Mouse (Mus musculus): ENCODE results near the gene Arhgap30. TPM values are rescaled to one million over a fixed set of nuclear protein-coding genes. Genes with fewer than 3 reads are reported as not detected.

Arhgap30 gene
- total RNA-seq (2014; rRNA removed) (0.52 and 1.3 TPM in 2 replicates), polyA plus RNA-seq (2015; fragmentation: Nextera tagmentation; extraction: Ambion mirVana) (0.77 and 0.84 TPM in 2 replicates)

DNA sequence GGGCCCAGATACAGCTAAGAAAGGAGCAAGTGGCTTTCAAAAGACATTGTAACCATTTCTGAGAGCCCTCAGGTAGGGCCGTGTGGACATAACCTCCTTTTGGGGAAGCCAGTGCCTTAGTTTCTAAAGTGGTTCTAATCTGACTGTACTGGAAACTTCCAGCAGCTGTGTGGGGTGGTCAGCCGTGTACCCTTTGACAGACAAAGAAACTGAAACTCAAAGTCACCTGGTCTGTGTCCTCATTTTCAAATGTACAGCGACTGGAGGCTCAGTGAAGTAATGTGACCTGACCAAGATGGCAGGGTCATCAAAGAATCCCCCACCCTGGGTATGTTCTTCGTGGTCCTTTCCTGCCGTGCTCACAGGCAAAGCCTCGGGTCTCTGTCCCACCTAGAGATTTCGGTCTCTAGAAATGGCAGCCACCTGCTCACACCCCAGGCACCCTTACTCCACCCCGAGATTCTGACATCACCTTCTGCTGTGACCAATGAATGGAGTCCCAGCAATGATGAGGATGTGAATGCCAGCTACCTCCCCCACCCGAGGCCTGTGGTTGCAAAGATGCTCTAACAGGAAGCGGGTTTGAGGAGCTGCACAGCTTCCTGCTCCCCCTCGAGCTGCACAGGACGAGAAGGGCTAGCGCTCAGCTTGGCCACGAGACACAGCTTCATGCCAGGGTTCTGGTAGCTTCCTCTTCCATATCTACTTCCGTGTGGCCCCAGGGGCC, at the start of gene Arhgap30:
Gene Arhgap30 (plus strand): TSS at position 579 of the 727 bp plus-strand sequence.
- no peaks in the 10 kb centered on the region for H3K36me3 ChIP-seq (ENCODE audit: insufficient read depth, low read length)
- H3K4me2 ChIP-seq (ENCODE audit: low read depth, low read length) = no peak within 1 kb of the TSS
- 84% methylated on average over 15 of the region's 15 CpGs for WGBS
- no peaks in the 10 kb centered on the region for H3K4me1 ChIP-seq (ENCODE audit: insufficient read depth, low read length)
- H3K4me3 ChIP-seq (ENCODE audit: low read length) = no peak within 1 kb of the TSS
- TF ChIP-seq CTCF (IDR thresholded peaks at IDR 0.05; ENCODE audit: low read depth) = no peak
- no peak for DNase-seq (ENCODE audit: low spot score)
- no peaks in the 10 kb centered on the region for H3K9me3 ChIP-seq (ENCODE audit: low read length)
- ATAC-seq = no peak
- H3K9ac ChIP-seq (replicated peaks; ENCODE audit: low read length) = no peak within 1 kb of the TSS
- H3K27ac ChIP-seq = no peak within 1 kb of the TSS
- H3K27me3 ChIP-seq (ENCODE audit: insufficient read depth, low read length) = no peaks in the 10 kb centered on the region

DNA sequence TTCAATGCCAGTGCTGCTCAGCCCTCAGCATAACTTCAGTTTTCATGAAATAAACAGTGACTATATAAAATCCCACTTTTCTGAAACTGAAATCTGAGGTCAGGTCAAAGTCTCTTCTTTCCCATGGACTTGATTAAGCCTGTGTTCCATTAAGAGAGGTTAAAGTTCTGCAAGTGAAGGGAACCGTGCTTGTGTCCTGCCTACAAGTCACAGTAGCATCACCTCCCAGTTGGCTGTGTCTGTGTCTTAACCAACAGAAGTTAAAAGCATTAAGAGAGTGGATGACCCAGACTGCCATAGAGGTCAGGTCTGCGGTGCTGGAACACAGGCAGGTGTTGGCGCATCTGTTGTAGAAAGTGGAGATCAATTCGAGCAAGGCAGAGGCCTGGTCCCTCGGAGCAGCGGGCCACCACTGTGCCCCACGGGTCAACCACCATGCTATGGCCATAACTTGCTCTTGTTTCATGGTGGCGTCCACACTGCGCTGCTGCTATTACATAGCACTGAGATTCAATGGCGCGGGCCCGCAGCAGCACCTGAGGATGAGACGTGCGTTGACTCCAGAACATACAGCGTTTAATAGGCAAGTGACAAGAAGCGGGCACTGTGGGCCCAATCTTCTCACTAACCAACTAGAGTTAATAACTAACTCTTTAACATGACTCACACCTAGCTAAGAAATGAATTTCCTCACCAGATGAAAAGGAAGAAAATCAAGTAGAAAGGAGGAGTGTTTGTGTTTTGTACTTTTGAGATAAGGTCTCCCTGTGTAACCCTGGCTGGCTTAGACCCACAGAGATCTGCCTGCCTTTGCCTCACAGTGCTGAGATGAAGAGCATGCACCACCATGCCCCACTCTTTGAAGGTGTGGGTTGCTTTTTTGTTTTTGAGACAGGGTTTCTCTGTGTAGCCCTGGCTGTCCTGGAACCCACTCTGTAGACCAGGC, 46.2 kb upstream of the Arhgap30 start:
- 0 out of 2 replicates have a peak, but pooled peaks cover 5% of the 10 kb centered on the region for H3K9me3 ChIP-seq (ENCODE audit: low read length)
- no peak overlapping the region for H3K27ac ChIP-seq
- 95% methylated on average over 16 of the region's 16 CpGs for WGBS
- no peak overlapping the region for H3K4me3 ChIP-seq (ENCODE audit: low read length)
- no peak overlapping the region for H3K9ac ChIP-seq (replicated peaks; ENCODE audit: low read length)
- peaks cover 51% of the 10 kb centered on the region for H3K36me3 ChIP-seq (ENCODE audit: insufficient read depth, low read length)
- no peaks in the 10 kb centered on the region for H3K27me3 ChIP-seq (ENCODE audit: insufficient read depth, low read length)
- no peak overlapping the region for H3K4me2 ChIP-seq (ENCODE audit: low read depth, low read length)
- TF ChIP-seq CTCF (IDR thresholded peaks at IDR 0.05; ENCODE audit: low read depth) = no peak
- no peaks in the 10 kb centered on the region for H3K4me1 ChIP-seq (ENCODE audit: insufficient read depth, low read length)
- DNase-seq (ENCODE audit: low spot score) (no peak), ATAC-seq (no peak)

DNA sequence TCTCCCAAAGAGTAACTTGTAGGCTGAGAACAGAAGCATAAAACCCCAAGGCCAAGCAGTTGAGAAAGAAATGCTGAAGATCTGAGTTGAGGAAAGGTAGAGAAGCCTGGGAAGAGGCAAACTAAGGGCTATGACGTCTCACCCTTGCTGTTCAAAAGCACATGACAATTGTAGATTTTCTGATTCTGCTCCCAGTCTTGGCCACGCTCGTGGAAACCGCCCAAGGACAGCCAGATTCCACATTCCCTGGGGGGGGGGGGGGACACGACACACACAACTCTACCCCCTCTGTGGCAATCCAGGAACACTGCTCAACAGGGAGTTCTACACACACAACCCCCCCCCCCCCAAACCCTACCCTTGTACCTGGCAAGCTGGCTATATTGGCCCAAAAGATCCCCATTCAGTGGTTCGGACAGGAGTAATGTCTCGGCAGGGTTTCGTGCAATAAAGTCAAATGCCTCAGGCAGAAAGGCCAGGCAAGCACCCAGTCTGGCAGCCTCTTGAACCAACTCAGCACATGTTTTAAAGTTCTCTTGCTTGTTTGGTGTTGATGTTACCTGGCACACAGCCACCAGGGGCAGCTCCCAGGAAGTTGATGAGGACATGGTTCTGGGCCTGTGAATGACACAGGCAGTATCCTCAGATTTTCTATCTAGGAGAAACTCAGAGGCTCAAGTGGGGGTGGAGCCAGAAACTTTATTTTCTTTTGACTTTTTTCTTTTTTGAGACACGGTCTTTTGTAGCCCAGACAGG, 44.7 kb upstream of the Arhgap30 start:
- Histone ChIP-seq H3K9me3 (ENCODE audit: low read length) (0 out of 2 replicates have a peak, but pooled peaks cover 5% of the 10 kb centered on the region), H3K36me3 (ENCODE audit: insufficient read depth, low read length) (peaks cover 36% of the 10 kb centered on the region; the same call in 1 of the 2 replicates), H3K4me3 (ENCODE audit: low read length) (peak overlapping the region; percentile 92; the same call in 1 of the 2 replicates), H3K27ac (no peak overlapping the region), H3K4me1 (ENCODE audit: insufficient read depth, low read length) (no peaks in the 10 kb centered on the region), H3K27me3 (ENCODE audit: insufficient read depth, low read length) (no peaks in the 10 kb centered on the region), H3K4me2 (ENCODE audit: low read depth, low read length) (peak overlapping the region; percentile 90), H3K9ac (replicated peaks; ENCODE audit: low read length) (no peak overlapping the region)
- DNase-seq (ENCODE audit: low spot score) (no peak), ATAC-seq (no peak)
- no peak for TF ChIP-seq CTCF (IDR thresholded peaks at IDR 0.05; ENCODE audit: low read depth)
- WGBS = 80% methylated on average over 9 of the region's 9 CpGs

DNA sequence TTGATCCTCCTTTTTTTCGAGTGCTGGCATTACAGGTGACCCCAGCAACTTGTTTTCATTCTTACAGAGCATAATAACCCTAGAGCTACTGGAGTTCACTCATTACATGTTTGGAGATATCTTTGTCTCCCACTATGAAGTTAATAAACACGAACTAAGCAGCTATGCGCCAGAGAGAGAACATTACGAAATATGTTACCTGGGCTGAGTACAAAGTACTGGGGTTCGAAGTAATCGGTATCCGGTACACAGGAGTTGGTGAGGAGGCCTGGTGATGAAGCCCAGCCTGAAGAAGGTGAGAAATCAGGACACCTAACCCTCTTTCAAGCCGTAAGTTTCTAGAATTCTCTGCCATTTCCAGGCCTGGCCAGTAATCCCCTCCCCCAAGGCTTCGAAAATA, 44.0 kb upstream of the Arhgap30 start:
- no peak for ATAC-seq

DNA sequence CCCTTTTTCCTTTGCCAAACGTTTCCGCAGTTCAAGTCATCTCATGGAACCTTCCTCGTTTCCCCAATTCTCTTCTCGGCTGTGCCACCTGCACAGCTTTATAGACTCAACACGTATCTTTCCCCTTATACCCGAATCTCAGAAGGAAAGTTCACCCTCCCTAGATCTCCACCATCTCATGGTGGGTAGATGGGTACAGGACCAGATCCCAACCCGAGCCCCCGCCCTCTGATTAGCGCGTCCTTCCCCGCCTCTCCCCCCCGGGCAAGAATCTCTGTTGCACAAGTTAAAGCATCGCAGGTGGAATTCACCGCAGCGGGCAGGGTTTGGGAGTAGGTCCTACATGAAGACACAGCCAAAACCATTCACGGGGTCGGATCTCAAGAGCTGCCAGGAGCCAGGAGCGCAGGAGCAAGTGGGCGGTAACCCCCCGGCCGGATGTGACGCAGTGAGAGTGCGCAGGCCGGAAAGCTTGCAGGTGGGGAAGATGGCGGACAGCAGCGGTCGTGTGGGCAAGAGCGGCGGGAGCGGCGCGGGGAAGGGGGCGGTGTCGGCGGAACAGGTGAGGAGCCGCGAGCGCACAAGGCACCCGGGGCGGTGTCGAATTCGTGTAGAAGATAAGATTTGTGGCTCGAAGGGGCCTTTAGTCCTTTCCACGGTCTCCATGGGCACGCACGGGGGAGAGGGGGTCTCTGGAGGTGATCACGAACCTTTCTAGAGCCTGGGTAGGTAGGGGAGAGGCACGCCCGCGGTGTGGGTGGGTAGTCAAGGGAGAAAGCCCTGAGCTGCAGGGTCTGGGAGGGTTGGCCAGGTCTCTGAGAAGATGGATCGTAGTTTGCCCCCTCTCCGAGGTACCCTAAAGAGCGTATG, 43.3 kb upstream of the Arhgap30 start, which contains the start of the genes Nit1 and Pfdn2:
Gene Nit1 (minus strand): TSS at position 422 of the 870 bp plus-strand sequence.
Gene Pfdn2 (plus strand): TSS at position 446 of the 870 bp plus-strand sequence.
- DNase-seq (ENCODE audit: low spot score) (peak; percentile 95), ATAC-seq (peak; percentile 95)
- Histone ChIP-seq H3K4me1 (ENCODE audit: insufficient read depth, low read length) (no peaks in the 10 kb centered on the region), H3K27ac (peak within 1 kb of the TSS; percentile 78), H3K36me3 (ENCODE audit: insufficient read depth, low read length) (peaks cover 22% of the 10 kb centered on the region; the same call in 1 of the 2 replicates), H3K4me2 (ENCODE audit: low read depth, low read length) (peak within 1 kb of the TSS; percentile 90), H3K4me3 (ENCODE audit: low read length) (peak within 1 kb of the TSS; percentile 92), H3K27me3 (ENCODE audit: insufficient read depth, low read length) (no peaks in the 10 kb centered on the region), H3K9ac (replicated peaks; ENCODE audit: low read length) (peak within 1 kb of the TSS; percentile 80), H3K9me3 (ENCODE audit: low read length) (0 out of 2 replicates have a peak, but pooled peaks cover 5% of the 10 kb centered on the region)
- no peak for TF ChIP-seq CTCF (IDR thresholded peaks at IDR 0.05; ENCODE audit: low read depth)
- WGBS = 2% methylated on average over 53 of the region's 53 CpGs

More for the DNA sequence above, 44.0 kb upstream of the Arhgap30 start:
- TF ChIP-seq CTCF (IDR thresholded peaks at IDR 0.05; ENCODE audit: low read depth) = no peak
- Histone ChIP-seq H3K36me3 (ENCODE audit: insufficient read depth, low read length) (peaks cover 30% of the 10 kb centered on the region; the same call in 1 of the 2 replicates), H3K27ac (peak overlapping the region; percentile 78; the same call in 1 of the 2 replicates), H3K27me3 (ENCODE audit: insufficient read depth, low read length) (no peaks in the 10 kb centered on the region), H3K9ac (replicated peaks; ENCODE audit: low read length) (peak overlapping the region; percentile 80), H3K4me2 (ENCODE audit: low read depth, low read length) (peak overlapping the region; percentile 90), H3K4me3 (ENCODE audit: low read length) (peak overlapping the region; percentile 92), H3K9me3 (ENCODE audit: low read length) (0 out of 2 replicates have a peak, but pooled peaks cover 5% of the 10 kb centered on the region), H3K4me1 (ENCODE audit: insufficient read depth, low read length) (no peaks in the 10 kb centered on the region)
- 80% methylated on average over 9 of the region's 9 CpGs for WGBS
- no peak for DNase-seq (ENCODE audit: low spot score)

Data from hindbrain, postnatal 0 days (tissue).